Mouse (Mus musculus): ENCODE data around the gene Glo1. TPM values are rescaled to one million over a fixed set of nuclear protein-coding genes. Genes with fewer than 3 reads are reported as not detected.

The Glo1 gene
- total RNA-seq, 2 experiments from 2014 or later = 123 to 131 TPM

GRCm38 (mm10) chr17:30576946-30577345 is 49.7 kb downstream of the Glo1 start:
- DNase-seq = peak; percentile 19

- DNase-seq = peak; percentile 96
These were observed 50.5 kb downstream of the Glo1 start, which contains the start of gene Btbd9 for GRCm38 (mm10) chr17:30575941-30576773. Btbd9 (minus strand) TSS chr17:30576488.

GRCm38 (mm10) chr17:30575121-30575904 is 51.4 kb downstream of the Glo1 start:
- DNase-seq = no peak

GRCm38 (mm10) chr17:30574783-30575075 is 51.9 kb downstream of the Glo1 start:
- no peak for DNase-seq

- DNase-seq = no peak
These were observed 52.5 kb downstream of the Glo1 start for GRCm38 (mm10) chr17:30573990-30574782.

GRCm38 (mm10) chr17:30570971-30571370 is 55.7 kb downstream of the Glo1 start:
- DNase-seq = no peak

- DNase-seq = peak; percentile 79
These were observed 56.5 kb downstream of the Glo1 start for GRCm38 (mm10) chr17:30570173-30570572.

- no peak for DNase-seq
These were observed 58.2 kb downstream of the Glo1 start for GRCm38 (mm10) chr17:30568473-30568872.

- DNase-seq = no peak
These were observed 61.7 kb downstream of the Glo1 start for GRCm38 (mm10) chr17:30564971-30565370.

- no peak for DNase-seq
These were observed 62.3 kb downstream of the Glo1 start for GRCm38 (mm10) chr17:30564407-30564806.

GRCm38 (mm10) chr17:30563484-30564075 is 63.1 kb downstream of the Glo1 start:
- DNase-seq = no peak

GRCm38 (mm10) chr17:30562770-30563169 is 63.9 kb downstream of the Glo1 start:
- DNase-seq = no peak

GRCm38 (mm10) chr17:30559536-30559935 is 67.1 kb downstream of the Glo1 start:
- DNase-seq = peak; percentile 85

GRCm38 (mm10) chr17:30558623-30559022 is 68.0 kb downstream of the Glo1 start:
- DNase-seq = no peak

GRCm38 (mm10) chr17:30556512-30556911 is 70.2 kb downstream of the Glo1 start:
- DNase-seq = no peak

- DNase-seq = no peak
These were observed 73.4 kb downstream of the Glo1 start for GRCm38 (mm10) chr17:30553027-30553937.

GRCm38 (mm10) chr17:30550774-30551107 is 75.9 kb downstream of the Glo1 start:
- no peak for DNase-seq

GRCm38 (mm10) chr17:30549899-30550773 is 76.5 kb downstream of the Glo1 start:
- no peak for DNase-seq

GRCm38 (mm10) chr17:30539098-30539497 is 87.6 kb downstream of the Glo1 start:
- DNase-seq = peak; percentile 30

- DNase-seq = peak; percentile 34
These were observed 90.0 kb downstream of the Glo1 start for GRCm38 (mm10) chr17:30536651-30537050.
